Mouse (Mus musculus): ENCODE data around the gene Aco2. TPM values are rescaled to one million over a fixed set of nuclear protein-coding genes. Genes with fewer than 3 reads are reported as not detected.
A peak's percentile ranks its signal among the peaks of the same experiment; 100 is the strongest.

Aco2 gene
- total RNA-seq, 2 experiments from 2014 or later: 77.3 to 122 TPM

DNA sequence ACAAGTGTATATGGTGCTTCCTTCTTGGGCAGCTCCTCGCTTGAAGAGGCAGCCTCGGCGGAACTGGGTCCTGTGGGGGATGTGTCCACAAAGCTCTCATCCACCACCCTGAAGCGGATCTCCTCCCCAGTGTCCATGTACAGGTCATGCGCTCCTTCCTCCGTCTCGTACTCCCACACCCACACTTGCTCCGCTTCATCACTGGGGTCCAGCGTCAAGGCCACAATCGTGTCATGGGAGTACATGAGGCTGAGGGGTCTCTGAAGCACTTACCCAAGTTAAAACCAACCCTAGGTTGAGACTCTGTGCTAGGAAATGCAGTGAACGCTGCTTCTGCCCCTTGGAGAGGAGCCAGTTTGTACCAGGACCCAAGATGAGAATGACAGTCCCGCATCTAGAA is 45.1 kb downstream of the Aco2 start:
- ATAC-seq (replicated peaks; ENCODE audit: poor library complexity): no peak

DNA sequence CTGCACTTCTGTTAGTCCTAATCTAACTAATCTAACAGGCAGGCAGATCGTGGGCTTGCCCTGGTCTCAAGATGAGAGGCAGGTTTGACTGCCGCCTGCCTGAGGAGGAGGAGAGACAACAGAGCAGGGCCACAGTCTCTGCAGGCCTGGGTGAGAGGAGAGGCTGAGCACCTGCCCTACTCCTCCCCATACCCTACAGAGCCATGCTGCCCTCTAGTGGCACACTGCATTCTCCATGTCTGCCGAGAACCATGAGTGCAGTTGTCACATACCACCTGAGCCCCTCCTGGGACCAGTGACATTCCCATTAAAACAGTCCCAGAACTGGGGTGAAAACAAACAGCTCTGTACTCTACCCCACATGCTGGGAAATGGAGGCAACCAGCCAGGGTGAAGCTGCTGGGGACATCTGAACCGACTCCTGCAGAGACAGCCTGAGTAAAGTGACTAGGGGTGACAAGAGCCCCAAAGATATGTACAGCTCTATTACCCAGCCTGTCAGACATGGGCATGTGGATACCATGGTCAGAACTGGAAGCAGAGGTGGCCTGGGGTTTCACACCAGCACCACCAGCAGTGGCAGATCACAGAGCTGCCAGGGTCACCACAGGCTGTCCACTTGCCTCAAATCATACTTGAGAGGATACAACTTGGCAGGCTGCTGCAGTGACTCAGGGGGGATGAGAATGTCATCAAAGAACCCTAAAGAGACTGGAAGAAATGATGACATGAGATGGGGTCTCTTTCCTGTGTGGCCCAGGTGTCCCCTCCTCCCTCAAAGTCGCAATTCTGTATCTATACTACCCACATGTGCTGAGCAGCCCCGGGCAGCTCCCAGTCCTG is 45.7 kb downstream of the Aco2 start:
- peak; percentile 83 for ATAC-seq (replicated peaks; ENCODE audit: poor library complexity)

DNA sequence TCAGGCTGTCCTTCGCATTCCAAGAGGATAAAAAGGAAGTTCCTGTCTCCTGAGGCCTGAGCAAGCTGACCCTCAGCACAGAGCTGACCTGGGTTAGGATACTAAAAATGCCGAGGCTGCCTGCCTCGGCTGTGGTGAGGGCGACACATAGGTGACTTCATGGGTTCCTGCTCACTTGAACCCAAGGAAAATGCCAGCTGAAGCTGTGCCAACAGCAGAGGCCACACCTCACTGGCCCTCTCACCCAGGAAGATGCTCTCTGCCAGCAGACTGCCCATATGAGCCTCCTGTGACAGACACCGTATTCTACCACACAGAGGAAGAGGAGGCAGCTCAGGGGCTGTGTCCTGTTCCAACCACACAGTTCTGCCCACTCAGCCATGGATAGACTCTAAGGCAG is 47.0 kb downstream of the Aco2 start:
- no peak for ATAC-seq (replicated peaks; ENCODE audit: poor library complexity)

DNA sequence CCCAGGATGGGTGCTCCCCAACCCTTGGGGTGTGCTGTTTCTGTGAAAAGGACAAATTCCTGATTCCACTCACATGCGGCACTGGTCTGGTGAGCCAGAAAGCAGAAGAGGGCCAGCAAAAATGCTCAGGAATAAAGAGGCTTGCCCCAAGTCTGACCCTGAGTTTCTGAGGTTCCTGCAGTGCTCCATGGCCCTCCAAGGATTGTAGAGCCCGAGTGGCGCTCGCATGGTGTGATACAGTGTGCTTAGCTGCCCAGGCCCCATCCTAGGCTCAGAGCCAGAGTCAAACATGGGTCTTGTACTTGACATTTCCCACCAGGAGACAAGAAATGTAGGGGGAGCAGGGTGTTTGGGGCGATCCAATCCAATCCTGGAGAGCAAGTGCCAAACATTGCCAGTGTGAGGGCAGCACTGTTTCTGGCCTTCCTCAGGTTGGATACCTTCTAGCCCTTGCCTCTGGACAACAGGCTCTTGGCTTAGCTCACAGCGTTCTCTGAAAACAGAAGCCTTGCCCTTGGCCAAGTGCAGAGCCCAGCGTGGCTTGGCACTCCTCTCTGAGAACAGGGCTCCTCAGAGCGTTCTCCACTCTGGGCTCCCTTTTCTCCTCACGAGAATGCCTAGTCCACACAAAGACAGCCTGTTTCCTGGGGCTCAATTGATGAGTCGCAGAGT is 48.6 kb downstream of the Aco2 start:
- no peak for ATAC-seq (replicated peaks; ENCODE audit: poor library complexity)

- ATAC-seq (replicated peaks; ENCODE audit: poor library complexity): no peak
Observed at GRCm38 (mm10) chr15:81921255-81921654, 49.1 kb downstream of the Aco2 start.

GRCm38 (mm10) chr15:81924933-81925332 is 52.8 kb downstream of the Aco2 start:
- ATAC-seq (replicated peaks; ENCODE audit: poor library complexity): peak; percentile 55

GRCm38 (mm10) chr15:81925760-81926445 is 53.8 kb downstream of the Aco2 start, which contains the start of gene Polr3h:
Polr3h (minus strand) TSS chr15:81926240.
- peak; percentile 89 for ATAC-seq (replicated peaks; ENCODE audit: poor library complexity)

GRCm38 (mm10) chr15:81926446-81926822 is 54.3 kb downstream of the Aco2 start:
- ATAC-seq (replicated peaks; ENCODE audit: poor library complexity): no peak

GRCm38 (mm10) chr15:81927741-81928140 is 55.6 kb downstream of the Aco2 start:
- no peak for ATAC-seq (replicated peaks; ENCODE audit: poor library complexity)

GRCm38 (mm10) chr15:81928277-81928676 is 56.2 kb downstream of the Aco2 start:
- ATAC-seq (replicated peaks; ENCODE audit: poor library complexity): no peak

DNA sequence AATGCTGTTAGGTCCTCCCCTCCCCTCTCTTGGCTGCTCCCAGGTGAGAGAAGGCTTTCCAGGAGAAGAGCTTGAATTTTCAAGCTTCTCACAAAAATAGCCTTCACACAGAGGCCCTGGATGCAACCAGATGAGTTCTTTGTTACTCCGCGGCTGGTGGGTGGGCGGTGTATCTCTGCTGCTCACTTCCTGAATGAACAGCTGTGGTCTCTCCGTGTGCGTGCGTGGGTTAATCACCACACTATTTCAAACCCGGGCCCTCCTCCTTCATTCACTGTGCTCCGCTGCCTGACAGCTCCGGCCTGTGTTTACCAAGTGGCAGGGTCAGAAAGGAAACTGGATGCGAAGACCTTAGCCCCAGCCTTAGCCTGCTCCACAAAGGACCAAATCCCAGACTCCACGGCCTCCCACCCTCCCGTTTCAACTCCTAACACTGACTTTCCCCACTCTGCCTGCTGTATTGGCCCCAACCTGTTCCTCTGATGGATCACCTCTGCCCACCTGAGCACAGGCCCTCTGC is 60.9 kb downstream of the Aco2 start:
- ATAC-seq (replicated peaks; ENCODE audit: poor library complexity): no peak

DNA sequence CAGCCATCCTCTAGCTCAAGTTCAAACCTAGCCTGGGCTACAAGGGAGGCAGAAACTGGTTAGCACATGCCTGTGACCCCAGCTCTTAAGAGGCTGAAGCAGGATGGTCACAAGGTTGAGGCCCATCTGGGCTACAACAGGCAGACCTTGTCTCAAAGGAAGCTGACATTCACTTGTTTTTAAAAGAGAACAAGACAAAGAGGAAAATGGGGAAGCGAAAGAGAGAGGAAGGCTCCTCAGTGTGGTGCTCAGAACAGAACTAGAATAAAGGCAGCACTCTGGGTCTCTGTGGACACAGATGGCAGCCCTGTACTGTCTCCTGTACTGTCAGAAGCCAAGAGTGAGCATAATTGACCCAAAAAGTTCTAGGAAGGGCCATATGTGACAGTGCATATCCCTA is 61.9 kb downstream of the Aco2 start:
- 0 out of 2 replicates have a peak, but pooled peaks have one; percentile 26 for ATAC-seq (replicated peaks; ENCODE audit: poor library complexity)

GRCm38 (mm10) chr15:81935869-81936637 is 63.9 kb downstream of the Aco2 start:
- no peak for ATAC-seq (replicated peaks; ENCODE audit: poor library complexity)

- no peak for ATAC-seq (replicated peaks; ENCODE audit: poor library complexity)
Observed at GRCm38 (mm10) chr15:81936679-81937078, 64.6 kb downstream of the Aco2 start, which contains the start of gene Csdc2. Csdc2 (plus strand) TSS chr15:81936759.

DNA sequence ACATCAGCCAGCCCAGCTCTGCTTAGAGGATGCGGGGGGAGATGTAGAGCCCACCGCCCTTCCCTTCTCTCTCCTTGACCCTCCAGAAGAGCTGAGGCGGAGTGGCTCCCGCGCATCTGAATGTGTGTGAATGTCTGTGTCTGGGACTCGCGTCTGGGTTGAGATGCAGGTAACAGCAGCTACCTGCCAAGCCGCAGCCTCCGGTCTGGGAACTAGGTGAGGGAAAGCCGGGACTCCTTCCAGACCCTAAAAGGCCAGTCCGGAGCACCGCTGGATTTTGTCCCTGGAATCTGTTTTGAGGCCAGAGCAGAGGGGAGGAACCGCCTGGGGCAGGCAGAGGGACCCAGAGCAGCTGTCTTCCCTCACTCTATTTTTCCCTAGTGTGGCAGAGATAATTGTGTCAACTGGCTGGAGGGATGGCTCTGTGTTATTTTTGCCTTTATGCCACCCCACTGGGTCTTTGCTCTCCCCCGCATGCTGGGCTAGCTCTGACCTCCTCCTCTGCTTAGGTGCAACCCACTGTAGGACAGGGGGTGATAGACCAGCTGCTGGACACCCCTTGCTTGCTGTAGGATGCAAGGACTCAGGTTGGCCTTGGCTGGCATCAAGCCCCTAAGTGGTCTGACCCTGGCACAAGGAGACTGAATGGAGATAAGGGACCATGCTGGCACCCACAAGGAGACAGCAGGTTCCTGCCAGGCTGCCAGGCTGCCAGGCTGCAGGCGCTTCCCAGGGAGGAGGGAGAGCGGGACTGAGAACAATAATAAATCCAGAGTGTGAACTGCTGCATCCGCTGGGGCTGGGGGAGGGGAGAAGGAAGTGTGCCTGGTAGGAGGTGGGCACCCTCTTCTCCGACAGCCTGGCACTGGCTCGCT is 65.2 kb downstream of the Aco2 start:
- no peak for ATAC-seq (replicated peaks; ENCODE audit: poor library complexity)

DNA sequence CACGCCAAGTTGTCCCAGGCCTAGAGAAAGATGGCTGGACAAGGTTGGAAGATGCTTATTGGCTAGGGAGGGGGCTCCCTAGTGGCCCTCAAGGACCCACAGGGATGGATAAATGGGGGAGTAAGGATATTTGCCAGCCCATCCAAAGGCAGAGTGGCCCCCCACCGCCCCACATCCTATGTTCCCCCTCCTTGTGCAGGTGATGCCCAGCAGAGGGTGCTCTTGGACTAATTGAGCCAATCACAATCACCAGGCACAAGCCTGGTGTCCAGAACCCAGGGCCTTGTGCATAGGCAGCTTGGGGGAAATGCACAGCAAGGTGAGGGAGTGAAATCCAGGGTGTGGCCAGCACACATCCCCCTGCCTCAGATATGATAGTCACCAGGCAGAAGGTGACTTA is 66.1 kb downstream of the Aco2 start:
- peak; percentile 63 for ATAC-seq (replicated peaks; ENCODE audit: poor library complexity)

DNA sequence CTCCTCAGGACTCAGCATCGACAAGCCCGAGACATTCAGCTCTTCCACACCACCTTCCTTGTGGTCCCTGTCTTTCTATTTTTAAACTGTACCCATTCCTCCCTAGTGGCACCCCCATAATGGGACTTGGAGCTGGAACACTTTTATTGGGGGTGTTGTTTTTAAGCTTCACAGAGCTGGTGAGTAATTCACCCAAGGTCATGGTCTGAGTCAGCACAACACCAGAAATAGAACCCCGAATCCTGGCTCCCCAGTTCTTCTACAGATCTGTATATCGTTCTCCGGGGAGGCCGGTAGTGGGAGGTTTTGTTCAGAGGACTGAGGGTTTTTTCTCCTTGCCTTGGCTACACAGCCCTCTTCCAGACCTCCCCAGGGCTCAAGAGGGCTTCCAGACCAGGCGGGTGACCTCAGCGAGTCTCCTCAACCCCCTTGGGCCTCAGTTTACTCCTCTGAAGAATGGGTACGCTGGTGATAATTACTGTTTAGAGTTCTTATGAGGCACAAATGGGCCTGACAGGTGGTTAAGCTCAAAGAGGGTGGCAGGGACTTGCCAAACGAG is 67.1 kb downstream of the Aco2 start:
- ATAC-seq (replicated peaks; ENCODE audit: poor library complexity): no peak

- peak; percentile 58 for ATAC-seq (replicated peaks; ENCODE audit: poor library complexity)
Observed at GRCm38 (mm10) chr15:81939774-81940173, 67.7 kb downstream of the Aco2 start.

DNA sequence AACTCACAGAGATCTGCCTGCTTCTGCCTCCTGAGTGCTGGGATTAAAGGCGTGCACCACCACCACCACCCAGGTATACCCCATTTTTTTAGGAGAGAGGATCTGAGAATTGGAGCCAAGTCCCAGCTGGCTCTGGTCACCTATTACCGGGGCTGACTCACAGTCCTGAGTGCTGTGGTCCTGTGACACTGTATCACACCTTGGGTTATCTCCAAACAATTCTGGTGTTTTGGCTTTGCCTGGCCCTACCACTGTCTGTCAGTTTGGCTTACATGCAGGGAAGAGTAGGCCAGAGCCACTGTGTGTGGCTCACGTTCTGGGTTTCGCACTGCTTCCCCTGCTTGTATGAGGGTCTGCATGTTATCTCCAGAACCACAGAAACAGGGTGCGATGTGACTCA is 68.1 kb downstream of the Aco2 start:
- no peak for ATAC-seq (replicated peaks; ENCODE audit: poor library complexity)
